Mouse (Mus musculus) midbrain, embryonic 16.5 days (tissue): ENCODE results near the gene Rbm8a2. TPM values are rescaled to one million over a fixed set of nuclear protein-coding genes. Genes with fewer than 3 reads are reported as not detected.

Experiments used
- ATAC-seq: fragments of 200-750 bp; cut with Nextera tagmentation; 2 replicates; pipeline ENCODE4 v1.8.0; 2017; ENCODE audit warnings: moderate TSS enrichment
- H3K27ac ChIP-seq: fragments of 300-500 bp; sonication (generic); 2 replicates; pipeline ENCODE4 v1.5.1; 2014; ENCODE audit warnings: mild to moderate bottlenecking, low read length, mixed read lengths
- H3K27me3 ChIP-seq: fragments of 300-500 bp; sonication (generic); 2 replicates; pipeline ENCODE4 v1.6.1; 2014; ENCODE audit warnings: low read depth, low read length, mixed read lengths; ENCODE audit not compliant: control insufficient read depth, insufficient read depth
- H3K36me3 ChIP-seq: fragments of 300-500 bp; sonication (generic); 2 replicates; pipeline ENCODE4 v1.6.1; 2014; ENCODE audit warnings: mild to moderate bottlenecking, low read length, moderate library complexity, mixed read lengths; ENCODE audit not compliant: control insufficient read depth, insufficient read depth
- H3K4me1 ChIP-seq: fragments of 300-500 bp; sonication (generic); 2 replicates; pipeline ENCODE4 v1.6.1; 2014; ENCODE audit warnings: mild to moderate bottlenecking, low read length, mixed read lengths; ENCODE audit not compliant: control insufficient read depth, insufficient read depth
- H3K4me2 ChIP-seq: fragments of 300-500 bp; sonication (generic); 2 replicates; pipeline ENCODE4 v1.6.1; 2014; ENCODE audit warnings: mild to moderate bottlenecking, low read length, mixed read lengths
- H3K4me3 ChIP-seq: fragments of 300-500 bp; sonication (generic); 2 replicates; pipeline ENCODE4 v1.5.1; 2014; ENCODE audit warnings: low read depth, mild to moderate bottlenecking, low read length, moderate library complexity, mixed read lengths
- H3K9ac ChIP-seq: fragments of 300-500 bp; sonication (generic); 2 replicates; pipeline ENCODE4 v1.6.1; 2014; ENCODE audit warnings: low read depth, low read length, mixed read lengths
- H3K9me3 ChIP-seq: fragments of 300-500 bp; sonication (generic); replicated peaks from 2 replicates; pipeline ENCODE4 v1.6.1; 2014; ENCODE audit warnings: mild to moderate bottlenecking, low read length, mixed read lengths; ENCODE audit not compliant: control insufficient read depth, poor library complexity, severe bottlenecking
- WGBS: fragments of 180-500 bp; shearing (Covaris S2); extraction: QIAGEN DNeasy Blood & Tissue Kit; methylation state at CpG from one replicate; pipeline ENCODE4 v1.1.7; 2014; 5-methylcytosine and 5-hydroxymethylcytosine counted together
- polyA plus RNA-seq: library from polyadenylated mRNA; unstranded; fragments of >200 nt; fragmentation: Nextera tagmentation; extraction: Ambion mirVana; gene quantifications from 2 replicates; pipeline ENCODE4 v1.2.1, GENCODE M21; 2015

Gene Rbm8a2
- polyA plus RNA-seq, 1 experiment from 2014 or later = 0.41 TPM

DNA sequence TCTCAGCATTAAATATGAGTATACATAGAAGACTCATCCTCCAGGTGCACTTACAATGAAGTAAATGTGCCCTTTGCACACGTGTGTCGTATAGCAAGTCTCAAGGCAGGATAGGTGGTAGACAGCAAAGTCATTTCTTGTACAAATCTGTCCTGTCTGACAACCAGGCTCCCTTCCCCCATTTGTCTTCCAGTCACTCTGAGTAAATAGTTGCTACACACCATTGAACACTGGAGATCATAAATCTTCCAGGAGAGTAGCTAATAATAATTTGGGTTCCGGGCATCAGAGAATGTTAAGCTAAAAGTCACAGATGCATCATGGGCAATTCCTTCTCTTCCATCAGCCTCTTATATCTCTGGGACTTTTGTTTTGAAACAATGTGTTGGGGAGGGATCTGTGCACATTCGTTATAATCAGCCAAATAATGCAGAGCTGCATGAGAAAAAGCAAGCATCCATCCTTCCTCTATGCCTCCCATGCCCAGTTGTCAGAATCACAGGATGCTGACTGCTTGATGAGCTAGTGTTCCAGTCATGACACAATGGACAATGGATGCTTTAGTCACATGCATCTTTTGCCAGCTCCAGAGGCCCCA lies 32.1 kb downstream of the Rbm8a2 start:
- Histone ChIP-seq H3K4me3 (no peak overlapping the region), H3K4me2 (no peak overlapping the region), H3K27me3 (no peaks in the 10 kb centered on the region), H3K27ac (no peak overlapping the region), H3K9me3 (no peaks in the 10 kb centered on the region), H3K4me1 (no peaks in the 10 kb centered on the region), H3K36me3 (no peaks in the 10 kb centered on the region), H3K9ac (no peak overlapping the region)
- WGBS = 79% methylated on average over 4 of the region's 4 CpGs
- no peak for ATAC-seq

DNA sequence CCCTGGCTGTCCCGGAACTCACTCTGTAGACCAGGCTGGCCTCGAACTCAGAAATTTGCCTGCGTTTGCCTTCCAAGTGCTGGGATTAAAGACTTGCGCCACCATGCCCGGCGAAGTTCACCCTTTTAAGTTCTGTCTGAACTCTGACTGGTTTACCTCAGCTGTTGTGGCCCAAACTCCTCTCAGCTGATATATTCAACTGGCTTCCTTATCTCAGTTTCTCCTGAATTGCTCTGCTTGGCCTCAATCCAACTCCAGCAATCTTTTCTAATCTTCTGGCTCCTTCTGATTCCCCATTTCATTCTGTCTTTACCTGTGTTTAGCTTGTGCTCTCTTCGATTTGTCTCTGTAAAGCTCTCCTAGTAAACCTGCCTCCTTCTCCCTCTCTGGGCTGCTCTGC lies 35.7 kb downstream of the Rbm8a2 start:
- H3K27me3 ChIP-seq = no peaks in the 10 kb centered on the region
- ATAC-seq = no peak
- WGBS = 93% methylated on average over 7 of the region's 7 CpGs

DNA sequence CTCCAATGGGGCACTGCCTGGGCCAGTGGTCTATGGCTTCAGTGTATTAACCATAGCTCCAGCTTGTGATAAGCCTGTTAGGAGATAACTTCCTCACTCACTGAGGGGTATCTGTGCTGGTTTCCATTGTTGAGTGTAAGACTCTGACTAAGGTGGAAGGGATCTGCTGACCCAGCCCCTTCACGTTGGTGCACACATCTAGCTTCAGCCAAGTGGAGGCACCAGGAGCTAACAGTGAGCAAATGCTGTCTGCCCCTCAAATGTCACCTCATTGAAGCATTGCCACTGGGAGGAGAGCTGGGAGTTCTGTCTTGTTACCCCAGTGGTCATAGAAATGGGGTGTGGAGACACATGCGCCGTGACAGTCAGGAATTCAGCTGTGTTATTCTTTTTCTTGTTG lies 40.2 kb downstream of the Rbm8a2 start:
- Histone ChIP-seq H3K4me3 (no peak overlapping the region), H3K4me2 (no peak overlapping the region), H3K27ac (no peak overlapping the region), H3K36me3 (no peaks in the 10 kb centered on the region), H3K9me3 (no peaks in the 10 kb centered on the region), H3K4me1 (peaks cover 2% of the 10 kb centered on the region; the same call in 1 of the 2 replicates), H3K27me3 (no peaks in the 10 kb centered on the region), H3K9ac (no peak overlapping the region)
- 86% methylated on average over 3 of the region's 3 CpGs for WGBS
- ATAC-seq = no peak

More for the DNA sequence above, 35.7 kb downstream of the Rbm8a2 start:
- H3K9me3 ChIP-seq = no peaks in the 10 kb centered on the region
- no peak overlapping the region for H3K4me2 ChIP-seq
- no peak overlapping the region for H3K27ac ChIP-seq
- no peaks in the 10 kb centered on the region for H3K4me1 ChIP-seq
- no peak overlapping the region for H3K4me3 ChIP-seq
- no peak overlapping the region for H3K9ac ChIP-seq
- H3K36me3 ChIP-seq = no peaks in the 10 kb centered on the region

DNA sequence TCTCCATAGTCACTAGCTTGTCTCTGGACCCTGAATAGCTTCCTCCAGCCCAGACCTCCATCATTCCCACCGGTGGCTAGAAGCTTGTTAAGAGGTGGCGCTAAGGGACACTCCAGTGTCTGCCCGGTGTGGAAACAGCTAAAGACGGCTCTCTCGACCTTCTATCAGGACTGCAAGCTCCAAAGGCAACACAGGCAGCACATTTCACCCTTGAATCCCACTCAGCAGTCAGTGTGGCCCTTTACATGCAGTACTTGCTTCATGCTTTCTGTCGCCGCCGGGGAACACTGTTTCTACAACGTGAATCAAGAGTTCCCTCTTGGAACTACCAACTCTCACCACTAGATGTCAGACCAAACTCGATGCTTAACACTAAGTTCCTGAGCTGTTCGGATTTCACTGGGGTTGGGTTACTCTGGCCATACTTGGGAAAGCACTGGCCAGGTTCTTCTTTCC lies 42.6 kb downstream of the Rbm8a2 start:
- Histone ChIP-seq H3K27me3 (no peaks in the 10 kb centered on the region), H3K9me3 (no peaks in the 10 kb centered on the region), H3K4me2 (peak overlapping the region; percentile 53), H3K4me3 (peak overlapping the region; percentile 18; the same call in 1 of the 2 replicates), H3K27ac (no peak overlapping the region), H3K36me3 (no peaks in the 10 kb centered on the region), H3K9ac (0 out of 2 replicates have a peak overlapping the region, but pooled peaks have one; percentile 46), H3K4me1 (peaks cover 2% of the 10 kb centered on the region; the same call in 1 of the 2 replicates)
- WGBS = 9% methylated on average over 11 of the region's 11 CpGs
- peak; percentile 87 for ATAC-seq

DNA sequence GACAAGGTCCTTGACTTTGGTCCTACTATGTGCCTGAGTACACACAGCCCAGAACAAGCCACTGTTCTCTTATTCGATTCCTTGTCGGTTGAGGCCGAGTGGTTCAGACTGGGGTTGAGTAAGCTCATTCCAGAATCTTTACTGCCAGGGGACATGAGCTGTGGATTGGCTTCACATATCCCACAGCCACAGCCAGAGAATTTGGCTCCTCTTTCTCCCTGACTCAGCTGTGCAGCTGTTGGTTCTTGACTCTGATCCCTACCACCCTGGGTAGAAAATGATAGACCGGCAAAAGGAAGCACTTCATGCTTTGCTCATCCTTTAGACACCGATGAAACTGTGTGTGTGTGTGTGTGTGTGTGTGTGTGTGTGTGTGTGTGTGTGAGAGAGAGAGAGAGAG lies 47.5 kb downstream of the Rbm8a2 start:
- Histone ChIP-seq H3K27ac (no peak overlapping the region), H3K9me3 (no peaks in the 10 kb centered on the region), H3K4me3 (no peak overlapping the region), H3K4me1 (peaks cover 2% of the 10 kb centered on the region; the same call in 1 of the 2 replicates), H3K4me2 (no peak overlapping the region), H3K36me3 (no peaks in the 10 kb centered on the region), H3K27me3 (no peaks in the 10 kb centered on the region), H3K9ac (no peak overlapping the region)
- WGBS = 97% methylated on average over 5 of the region's 5 CpGs
- no peak for ATAC-seq

Other genes with a start within 250 kb of the Rbm8a2 start
- 4.2 and 5.2 TPM in 2 replicates for gene Exo1, start 98.5 kb downstream of the Rbm8a2 start, polyA plus RNA-seq
- gene Gm38100, start 58.8 kb downstream of the Rbm8a2 start, polyA plus RNA-seq = not detected in 2 replicates